Mouse (Mus musculus) E14TG2a.4 (cell line): ENCODE results near the gene Foxp2.

ENCODE experiments used
- H3K27me3 ChIP-seq: 2 replicates; pipeline ENCODE4 v1.6.1; 2014; ENCODE audit warnings: low read length, control low read depth; ENCODE audit not compliant: insufficient read depth
- H3K36me3 ChIP-seq: 2 replicates; pipeline ENCODE4 v1.6.1; 2014; ENCODE audit warnings: low read length, control low read depth; ENCODE audit not compliant: insufficient read depth
- H3K4me1 ChIP-seq: replicated peaks from 2 replicates; pipeline ENCODE4 v1.6.1; 2014; ENCODE audit warnings: low read depth, low read length, control low read depth
- H3K4me3 ChIP-seq: replicated peaks from 2 replicates; pipeline ENCODE4 v1.5.1; 2014; ENCODE audit warnings: mild to moderate bottlenecking, low read length
- H3K9me3 ChIP-seq: 2 replicates; pipeline ENCODE4 v1.6.1; 2014; ENCODE audit warnings: low read length, control low read depth
- CTCF ChIP-seq: conservative IDR thresholded peaks from 2 replicates; pipeline ENCODE4 v1.5.1; 2014; ENCODE audit warnings: low read length
- NANOG ChIP-seq: IDR thresholded peaks from 2 replicates; pipeline ENCODE4 v1.6.1; 2014; ENCODE audit warnings: borderline replicate concordance, low read length, mixed read lengths
- POU5F1 ChIP-seq: IDR thresholded peaks from 2 replicates; pipeline ENCODE4 v1.6.1; 2014; ENCODE audit warnings: low read length, borderline replicate concordance

The Foxp2 gene

GRCm38 (mm10) chr6:14901971-14902670 is 972 bp downstream of the Foxp2 start:
- peak overlapping the region; percentile 83 for H3K4me3 ChIP-seq
- H3K36me3 ChIP-seq, result no peaks in the 10 kb centered on the region
- H3K27me3 ChIP-seq, result peaks cover 58% of the 10 kb centered on the region
- H3K9me3 ChIP-seq, result no peaks in the 10 kb centered on the region
- TF ChIP-seq POU5F1 (no peak), CTCF (no peak), NANOG (no peak)
- peaks cover 36% of the 10 kb centered on the region for H3K4me1 ChIP-seq

DNA sequence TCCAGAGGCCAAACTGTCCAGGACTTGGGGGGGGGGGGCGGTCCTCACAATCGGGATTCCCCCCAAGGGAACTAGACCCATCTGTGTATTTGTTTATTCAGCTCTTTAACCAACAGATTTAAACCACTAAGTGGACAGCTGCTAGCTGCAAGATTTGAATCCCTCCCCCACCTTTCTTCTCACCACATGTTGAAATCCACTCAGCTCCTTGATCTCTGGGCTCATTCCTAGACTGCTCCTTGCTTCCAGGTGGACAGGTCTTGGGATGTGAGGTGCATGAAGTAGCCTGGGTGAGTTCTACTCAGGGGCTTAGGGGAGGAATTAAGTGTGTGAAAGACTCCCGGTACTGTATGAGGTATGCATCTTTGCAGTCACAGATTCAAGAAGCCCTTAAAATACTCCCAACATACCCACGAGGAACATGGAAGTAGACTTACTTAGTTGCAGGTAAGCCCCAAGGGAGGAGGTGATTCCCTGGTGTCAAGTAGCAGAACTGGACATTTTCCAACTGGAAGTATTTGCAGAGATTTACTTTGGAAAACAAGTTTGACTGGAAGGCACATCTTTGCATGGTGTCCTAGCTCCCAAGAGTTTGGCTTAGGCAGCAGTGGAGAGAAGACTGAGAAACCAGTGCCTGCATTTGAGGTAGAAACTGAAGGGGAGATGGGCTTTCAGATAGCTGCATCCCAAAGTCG is 2.3 kb downstream of the Foxp2 start:
- Histone ChIP-seq H3K4me1 (peaks cover 29% of the 10 kb centered on the region), H3K4me3 (no peak overlapping the region), H3K36me3 (no peaks in the 10 kb centered on the region), H3K27me3 (peaks cover 49% of the 10 kb centered on the region), H3K9me3 (no peaks in the 10 kb centered on the region)
- no peak for TF ChIP-seq CTCF
- TF ChIP-seq POU5F1, result no peak
- no peak for TF ChIP-seq NANOG

GRCm38 (mm10) chr6:14915066-14915465 is 13.9 kb downstream of the Foxp2 start:
- TF ChIP-seq POU5F1 (no peak), NANOG (no peak), CTCF (no peak)

DNA sequence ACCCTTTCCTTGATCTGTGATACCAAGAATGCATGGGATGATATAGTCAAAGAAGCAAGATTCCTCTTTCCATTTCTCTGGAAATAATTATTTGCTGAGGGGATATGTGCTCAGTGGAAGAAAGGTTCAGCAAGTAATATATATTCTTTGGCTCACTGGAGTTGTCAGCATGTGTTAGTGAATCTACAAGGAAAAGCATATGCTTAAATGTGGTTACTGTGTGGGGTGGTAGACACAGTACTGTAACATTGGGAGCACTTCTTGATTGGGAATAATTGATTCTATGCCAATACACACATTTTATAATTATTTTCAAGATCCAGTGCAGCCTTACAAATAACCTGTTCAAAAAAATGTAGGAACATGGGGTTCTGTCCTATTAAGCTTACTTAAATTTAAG is 21.6 kb downstream of the Foxp2 start:
- no peaks in the 10 kb centered on the region for H3K4me1 ChIP-seq
- no peaks in the 10 kb centered on the region for H3K27me3 ChIP-seq
- no peak overlapping the region for H3K4me3 ChIP-seq
- no peaks in the 10 kb centered on the region for H3K9me3 ChIP-seq
- no peak for TF ChIP-seq NANOG
- no peak for TF ChIP-seq CTCF
- TF ChIP-seq POU5F1, result no peak
- H3K36me3 ChIP-seq, result no peaks in the 10 kb centered on the region

More at GRCm38 (mm10) chr6:14915066-14915465, 13.9 kb downstream of the Foxp2 start:
- Histone ChIP-seq H3K4me3 (no peak overlapping the region), H3K9me3 (no peaks in the 10 kb centered on the region), H3K27me3 (no peaks in the 10 kb centered on the region), H3K4me1 (no peaks in the 10 kb centered on the region), H3K36me3 (no peaks in the 10 kb centered on the region)

- Histone ChIP-seq H3K4me3 (no peak overlapping the region), H3K9me3 (peaks cover 2% of the 10 kb centered on the region; the same call in 1 of the 2 replicates), H3K36me3 (no peaks in the 10 kb centered on the region), H3K27me3 (no peaks in the 10 kb centered on the region), H3K4me1 (no peaks in the 10 kb centered on the region)
- TF ChIP-seq NANOG (no peak), CTCF (no peak), POU5F1 (no peak)
Observed at GRCm38 (mm10) chr6:14924976-14925489, 23.9 kb downstream of the Foxp2 start.

GRCm38 (mm10) chr6:14951060-14951459 is 49.9 kb downstream of the Foxp2 start:
- TF ChIP-seq NANOG, result no peak
- no peak for TF ChIP-seq POU5F1
- no peak for TF ChIP-seq CTCF
- H3K27me3 ChIP-seq, result no peaks in the 10 kb centered on the region
- no peaks in the 10 kb centered on the region for H3K36me3 ChIP-seq
- no peaks in the 10 kb centered on the region for H3K4me1 ChIP-seq
- H3K9me3 ChIP-seq, result no peaks in the 10 kb centered on the region
- H3K4me3 ChIP-seq, result no peak overlapping the region

- TF ChIP-seq NANOG (no peak), CTCF (no peak), POU5F1 (no peak)
- H3K36me3 ChIP-seq, result no peaks in the 10 kb centered on the region
- H3K27me3 ChIP-seq, result no peaks in the 10 kb centered on the region
- no peaks in the 10 kb centered on the region for H3K4me1 ChIP-seq
- no peak overlapping the region for H3K4me3 ChIP-seq
- H3K9me3 ChIP-seq, result no peaks in the 10 kb centered on the region
Observed at GRCm38 (mm10) chr6:14952731-14953130, 51.6 kb downstream of the Foxp2 start.

DNA sequence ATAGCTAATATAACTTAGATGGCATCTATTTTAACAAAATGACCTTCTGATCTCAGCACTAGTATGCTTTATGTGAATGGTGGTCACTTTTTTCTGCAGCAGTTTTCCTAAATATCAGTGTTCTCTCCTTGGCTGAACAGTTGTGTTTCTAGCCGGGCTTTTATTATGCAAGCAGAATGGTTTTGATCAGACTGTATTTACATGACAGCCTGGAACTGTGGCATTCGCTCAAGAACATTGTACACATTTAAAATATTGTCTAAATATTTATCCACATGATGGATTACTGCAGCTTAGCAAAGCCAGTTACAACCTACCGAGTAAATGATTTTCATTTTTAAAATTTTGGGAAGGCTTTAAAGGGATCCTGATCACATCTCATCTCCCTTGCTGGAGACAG is 75.9 kb downstream of the Foxp2 start:
- H3K4me3 ChIP-seq, result no peak overlapping the region
- TF ChIP-seq POU5F1 (no peak), NANOG (no peak), CTCF (no peak)
- H3K4me1 ChIP-seq, result no peaks in the 10 kb centered on the region
- no peaks in the 10 kb centered on the region for H3K9me3 ChIP-seq
- no peaks in the 10 kb centered on the region for H3K27me3 ChIP-seq
- H3K36me3 ChIP-seq, result no peaks in the 10 kb centered on the region

DNA sequence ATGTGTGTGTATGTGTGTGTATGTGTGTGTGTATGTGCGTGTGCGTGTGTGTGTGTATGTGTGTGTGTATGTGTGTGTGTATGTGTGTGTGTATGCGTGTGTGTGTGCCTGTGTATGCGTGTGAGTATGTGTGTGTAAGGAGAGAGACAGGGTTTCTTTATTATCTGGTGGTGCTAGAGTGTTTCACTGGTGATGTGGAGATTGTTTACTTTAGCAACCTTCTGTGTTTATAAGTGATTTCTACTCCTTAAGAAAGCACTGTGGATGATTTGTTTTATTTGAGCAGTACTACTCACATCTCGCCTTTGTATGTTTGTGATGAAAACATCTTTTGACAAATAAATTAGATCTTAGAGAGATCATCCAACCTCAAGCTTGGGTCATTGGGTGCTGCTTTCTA is 77.1 kb downstream of the Foxp2 start:
- no peak for TF ChIP-seq POU5F1
- no peak for TF ChIP-seq CTCF
- TF ChIP-seq NANOG, result no peak
- H3K27me3 ChIP-seq, result no peaks in the 10 kb centered on the region
- no peaks in the 10 kb centered on the region for H3K4me1 ChIP-seq
- no peak overlapping the region for H3K4me3 ChIP-seq
- no peaks in the 10 kb centered on the region for H3K9me3 ChIP-seq
- no peaks in the 10 kb centered on the region for H3K36me3 ChIP-seq
